Mouse (Mus musculus): ENCODE measurements around the gene Mapk7. TPM values are rescaled to one million over a fixed set of nuclear protein-coding genes. Genes with fewer than 3 reads are reported as not detected.

The Mapk7 gene
- total and polyA plus RNA-seq, 3 experiments: 5.1 to 21.6 (median 12.2) TPM

GRCm38 (mm10) chr11:61485541-61486457 is 8.4 kb downstream of the Mapk7 start:
- Histone ChIP-seq H3K9ac (ENCODE audit: insufficient read depth, low read depth) (no peak overlapping the region), H3K79me2 (replicated peaks; ENCODE audit: control insufficient read depth, extremely low read depth, insufficient read depth, poor library complexity, severe bottlenecking) (no peaks in the 10 kb centered on the region), H3K4me3 (replicated peaks in 1 of 3; ENCODE audit: low read depth in 2 of 3, low read length in 2 of 3, poor library complexity in 1 of 3) (no peak overlapping the region), H3K27me3 (replicated peaks) (peaks cover 4% of the 10 kb centered on the region), H3K4me1 (ENCODE audit: control insufficient read depth in 1 of 2, insufficient read depth in 2 of 2) (peaks cover 3 to 11% of the 10 kb centered on the region in 2 experiments), H3K9me3 (replicated peaks; ENCODE audit: low read length) (no peaks in the 10 kb centered on the region), H3K27ac (ENCODE audit: insufficient read depth, low read depth) (no peak overlapping the region), H3K4me2 (ENCODE audit: insufficient read depth, low read depth, poor library complexity, severe bottlenecking) (no peak overlapping the region), H3K36me3 (replicated peaks in 1 of 2; ENCODE audit: control insufficient read depth in 1 of 2, insufficient read depth in 1 of 2, low read length in 1 of 2) (peaks cover 26 to 37% of the 10 kb centered on the region in 2 experiments)
- in situ Hi-C loops (cut with MboI; ENCODE audit: low pct_ligation_motif_present, low pct_unique_long_range_greater_than_20kb, low sequenced_read_pairs): no loop called here
- no peak for DNase-seq (ENCODE audit: extremely low read depth)
- dilution Hi-C loops (cut with MboI; ENCODE audit: extremely low pct_ligation_motif_present, extremely low pct_unique_long_range_greater_than_20kb, low sequenced_read_pairs): no loop called here
- no peak for TF ChIP-seq RCOR1 (conservative IDR thresholded peaks at IDR 0.05; ENCODE audit: low read depth, low read length)
- TF ChIP-seq TCF12 (IDR thresholded peaks at IDR 0.05; ENCODE audit: low read depth, low read length): no peak
- no peak for TF ChIP-seq BHLHE40 (IDR thresholded peaks at IDR 0.05; ENCODE audit: low read depth, low read length)
- TF ChIP-seq ETS1 (conservative IDR thresholded peaks at IDR 0.05; ENCODE audit: low read depth, low read length): no peak

GRCm38 (mm10) chr11:61484613-61485540 is 9.3 kb downstream of the Mapk7 start, which contains the start of gene Mfap4:
Gene Mfap4 (plus strand): TSS chr11:61485431.
- Histone ChIP-seq H3K9ac (ENCODE audit: insufficient read depth, low read depth) (no peak within 1 kb of the TSS), H3K4me2 (ENCODE audit: insufficient read depth, low read depth, poor library complexity, severe bottlenecking) (no peak within 1 kb of the TSS), H3K4me3 (replicated peaks in 1 of 3; ENCODE audit: low read depth in 2 of 3, low read length in 2 of 3, poor library complexity in 1 of 3) (no peak within 1 kb of the TSS), H3K27ac (ENCODE audit: insufficient read depth, low read depth) (no peak within 1 kb of the TSS), H3K36me3 (replicated peaks in 1 of 2; ENCODE audit: control insufficient read depth in 1 of 2, insufficient read depth in 1 of 2, low read length in 1 of 2) (peaks cover 17 to 28% of the 10 kb centered on the region in 2 experiments), H3K27me3 (replicated peaks) (peaks cover 6% of the 10 kb centered on the region), H3K9me3 (replicated peaks; ENCODE audit: low read length) (no peaks in the 10 kb centered on the region), H3K4me1 (ENCODE audit: control insufficient read depth in 1 of 2, insufficient read depth in 2 of 2) (peaks cover 3 to 11% of the 10 kb centered on the region in 2 experiments), H3K79me2 (replicated peaks; ENCODE audit: control insufficient read depth, extremely low read depth, insufficient read depth, poor library complexity, severe bottlenecking) (no peaks in the 10 kb centered on the region)
- dilution Hi-C loops (cut with MboI; ENCODE audit: extremely low pct_ligation_motif_present, extremely low pct_unique_long_range_greater_than_20kb, low sequenced_read_pairs): no loop called here
- DNase-seq (ENCODE audit: extremely low read depth): no peak
- in situ Hi-C loops (cut with MboI; ENCODE audit: low pct_ligation_motif_present, low pct_unique_long_range_greater_than_20kb, low sequenced_read_pairs): no loop called here
- TF ChIP-seq UBTF (IDR thresholded peaks at IDR 0.05; ENCODE audit: low read depth, low read length) (no peak), CHD2 (IDR thresholded peaks at IDR 0.05; ENCODE audit: low read length) (no peak), ELF1 (IDR thresholded peaks at IDR 0.05; ENCODE audit: low read depth, low read length) (no peak), TBP (conservative IDR thresholded peaks at IDR 0.05; ENCODE audit: low read depth, low read length) (no peak)

GRCm38 (mm10) chr11:61484256-61484612 is 10.0 kb downstream of the Mapk7 start:
- DNase-seq (ENCODE audit: extremely low read depth): no peak
- Histone ChIP-seq H3K27me3 (replicated peaks) (peaks cover 7% of the 10 kb centered on the region), H3K9ac (ENCODE audit: insufficient read depth, low read depth) (no peak overlapping the region), H3K9me3 (replicated peaks; ENCODE audit: low read length) (no peaks in the 10 kb centered on the region), H3K4me1 (ENCODE audit: control insufficient read depth in 1 of 2, insufficient read depth in 2 of 2) (peaks cover 3 to 11% of the 10 kb centered on the region in 2 experiments), H3K36me3 (replicated peaks in 1 of 2; ENCODE audit: control insufficient read depth in 1 of 2, insufficient read depth in 1 of 2, low read length in 1 of 2) (peaks cover 11 to 22% of the 10 kb centered on the region in 2 experiments), H3K79me2 (replicated peaks; ENCODE audit: control insufficient read depth, extremely low read depth, insufficient read depth, poor library complexity, severe bottlenecking) (no peaks in the 10 kb centered on the region), H3K4me2 (ENCODE audit: insufficient read depth, low read depth, poor library complexity, severe bottlenecking) (no peak overlapping the region), H3K4me3 (replicated peaks in 1 of 3; ENCODE audit: low read depth in 2 of 3, low read length in 2 of 3, poor library complexity in 1 of 3) (no peak overlapping the region), H3K27ac (ENCODE audit: insufficient read depth, low read depth) (no peak overlapping the region)
- in situ Hi-C loops (cut with MboI; ENCODE audit: low pct_ligation_motif_present, low pct_unique_long_range_greater_than_20kb, low sequenced_read_pairs): no loop called here
- dilution Hi-C loops (cut with MboI; ENCODE audit: extremely low pct_ligation_motif_present, extremely low pct_unique_long_range_greater_than_20kb, low sequenced_read_pairs): no loop called here
- TF ChIP-seq MAX (IDR thresholded peaks at IDR 0.05; ENCODE audit: low read length) (no peak), USF1 (IDR thresholded peaks at IDR 0.05; ENCODE audit: low read depth, low read length) (no peak), ETS1 (conservative IDR thresholded peaks at IDR 0.05; ENCODE audit: low read depth, low read length) (no peak), KAT2A (IDR thresholded peaks at IDR 0.05; ENCODE audit: insufficient replicate concordance, low read length) (no peak)
